Mouse (Mus musculus): ENCODE data around the gene 2610528J11Rik.
"Not testable (repeated sequence)": the region's sequence is repeated elsewhere in the genome, so short reads cannot be mapped to it uniquely, and the experiment has no call there.

DNA sequence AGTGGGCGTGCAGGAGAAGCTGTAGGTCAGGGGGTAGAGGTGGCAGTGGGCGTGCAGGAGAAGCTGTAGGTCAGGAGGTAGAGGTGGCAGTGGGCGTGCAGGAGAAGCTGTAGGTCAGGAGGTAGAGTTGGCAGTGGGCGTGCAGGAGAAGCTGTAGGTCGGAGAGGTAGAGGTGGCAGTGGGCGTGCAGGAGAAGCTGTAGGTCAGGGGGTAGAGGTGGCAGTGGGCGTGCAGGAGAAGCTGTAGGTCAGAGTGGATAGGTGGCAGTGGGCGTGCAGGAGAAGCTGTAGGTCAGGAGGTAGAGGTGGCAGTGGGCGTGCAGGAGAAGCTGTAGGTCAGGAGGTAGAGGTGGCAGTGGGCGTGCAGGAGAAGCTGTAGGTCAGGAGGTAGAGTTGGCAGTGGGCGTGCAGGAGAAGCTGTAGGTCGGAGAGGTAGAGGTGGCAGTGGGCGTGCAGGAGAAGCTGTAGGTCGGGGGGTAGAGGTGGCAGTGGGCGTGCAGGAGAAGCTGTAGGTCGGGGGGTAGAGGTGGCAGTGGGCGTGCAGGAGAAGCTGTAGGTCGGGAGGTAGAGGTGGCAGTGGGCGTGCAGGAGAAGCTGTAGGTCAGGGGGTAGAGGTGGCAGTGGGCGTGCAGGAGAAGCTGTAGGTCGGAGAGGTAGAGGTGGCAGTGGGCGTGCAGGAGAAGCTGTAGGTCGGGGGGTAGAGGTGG lies 20.8 kb downstream of the 2610528J11Rik start:
- not testable (repeated sequence) for TF ChIP-seq POLR2A (IDR thresholded peaks at IDR 0.05; ENCODE audit: borderline replicate concordance, low read depth, low read length); CTCF (IDR thresholded peaks at IDR 0.05; ENCODE audit: low read depth, low read length)

Measured in bone marrow macrophage, adult 2 months (primary cell).